Mouse (Mus musculus) bone marrow, adult 2 months (tissue): ENCODE data around the gene Tac2.
"Not testable (repeated sequence)": the region's sequence is repeated elsewhere in the genome, so short reads cannot be mapped to it uniquely, and the experiment has no call there.

Source experiments
- CTCF ChIP-seq: fragments of 200-500 bp; IDR thresholded peaks from 2 replicates; pipeline ENCODE4 v1.5.1; 2011; ENCODE audit warnings: low read length, control low read depth; ENCODE audit not compliant: control insufficient read depth, insufficient read depth
- POLR2A ChIP-seq: fragments of 200-500 bp; IDR thresholded peaks from 2 replicates; pipeline ENCODE4 v1.6.1; 2011; ENCODE audit warnings: low read depth, mild to moderate bottlenecking, control low read depth, low read length, borderline replicate concordance; ENCODE audit not compliant: control insufficient read depth

GRCm38 (mm10) chr10:127762926-127763325, 38.6 kb downstream of the Tac2 start:
- not testable (repeated sequence) for TF ChIP-seq CTCF, POLR2A
